Mouse (Mus musculus): ENCODE measurements around the gene E330034G19Rik.
"Not testable (repeated sequence)": the region's sequence is repeated elsewhere in the genome, so short reads cannot be mapped to it uniquely, and the experiment has no call there.

E330034G19Rik gene

GRCm38 (mm10) chr14:24347007-24347406, 54.0 kb downstream of the E330034G19Rik start:
- DNase-seq (ENCODE audit: inconsistent ontology term) = not testable (repeated sequence)

GRCm38 (mm10) chr14:24358295-24358951, 65.4 kb downstream of the E330034G19Rik start:
- peak; percentile 38 for DNase-seq (ENCODE audit: inconsistent ontology term)

All from Muller cell, postnatal 12 days (primary cell).